Mouse (Mus musculus) C2C12 (cell line): ENCODE data around the gene Zbtb49.

Experiments used
- CEBPB ChIP-seq: IDR thresholded peaks from one replicate; pipeline ENCODE4 v1.6.1; 2011; ENCODE audit warnings: low read depth, mild to moderate bottlenecking, control low read depth, moderate library complexity
- CTCF ChIP-seq: IDR thresholded peaks from one replicate; pipeline ENCODE4 v1.5.1; 2011; ENCODE audit not compliant: control insufficient read depth, insufficient read depth, insufficient read length
- FOSL1 ChIP-seq: IDR thresholded peaks from one replicate; pipeline ENCODE4 v1.8.0; 2011; ENCODE audit warnings: mild to moderate bottlenecking, low read length; ENCODE audit not compliant: poor library complexity, insufficient read depth, severe bottlenecking
- MAX ChIP-seq: IDR thresholded peaks from one replicate; pipeline ENCODE4 v1.6.1; 2011; ENCODE audit warnings: mild to moderate bottlenecking, control low read depth
- MYOD1 ChIP-seq: IDR thresholded peaks from one replicate; pipeline ENCODE4 v1.6.1; 2011; ENCODE audit warnings: low read depth; ENCODE audit not compliant: control insufficient read depth, insufficient read length
- MYOG ChIP-seq: IDR thresholded peaks from one replicate; pipeline ENCODE4 v1.6.1; 2011; ENCODE audit not compliant: control insufficient read depth, insufficient read length; ENCODE audit errors: extremely low read depth
- USF1 ChIP-seq: IDR thresholded peaks from one replicate; pipeline ENCODE4 v1.6.1; 2011; ENCODE audit warnings: low read depth, mild to moderate bottlenecking, control low read depth, moderate library complexity

DNA sequence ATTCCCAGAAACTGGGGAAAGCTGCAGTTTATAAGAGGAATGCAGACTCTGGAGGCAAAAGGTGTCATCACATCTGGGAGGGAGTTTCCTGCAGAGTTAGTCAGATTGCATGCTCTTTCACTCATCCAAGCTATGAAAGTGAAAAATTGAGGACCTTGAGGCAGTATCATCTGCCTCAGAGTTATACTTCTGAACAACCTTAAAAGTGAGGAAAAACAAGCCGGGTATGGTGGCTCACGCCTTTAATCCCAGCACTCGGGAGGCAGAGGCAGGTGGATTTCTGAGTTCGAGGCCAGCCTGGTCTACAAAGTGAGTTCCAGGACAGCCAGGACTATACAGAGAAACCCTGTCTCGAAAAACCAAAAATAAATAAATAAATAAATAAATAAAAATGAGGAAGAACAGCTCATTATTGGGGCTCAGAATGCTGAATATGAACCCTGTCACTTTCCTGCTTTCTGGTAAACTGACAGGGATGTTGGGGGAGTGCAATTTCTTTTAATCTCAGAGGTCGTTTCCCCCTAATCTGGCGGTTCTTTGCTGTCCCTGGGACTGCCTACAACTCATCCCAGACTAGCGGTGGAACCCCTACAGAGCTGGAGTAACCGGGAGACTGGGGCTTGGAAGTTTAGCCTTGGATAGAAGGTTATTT, 39.3 kb upstream of the Zbtb49 start:
- TF ChIP-seq FOSL1: no peak
- no peak for TF ChIP-seq CTCF
- no peak for TF ChIP-seq MYOG
- TF ChIP-seq MAX: no peak
- no peak for TF ChIP-seq MYOD1
- TF ChIP-seq USF1: no peak
- no peak for TF ChIP-seq CEBPB
